Mouse (Mus musculus) adrenal gland, postnatal 10 days (tissue): Measurements from ENCODE around the gene Capza1. TPM values are rescaled to one million over a fixed set of nuclear protein-coding genes. Genes with fewer than 3 reads are reported as not detected.

Source experiments
- DNase-seq: peaks from one replicate; pipeline ENCODE4 v3.0.0; 2021; ENCODE audit warnings: mixed read lengths
- total RNA-seq, 2 experiments: library from RNA; stranded (reverse); gene quantifications; 2 replicates each; pipeline ENCODE4 v1.2.3; 2021

The Capza1 gene
- total RNA-seq, 2 experiments from 2014 or later, result 93.3 to 94.3 TPM

DNA sequence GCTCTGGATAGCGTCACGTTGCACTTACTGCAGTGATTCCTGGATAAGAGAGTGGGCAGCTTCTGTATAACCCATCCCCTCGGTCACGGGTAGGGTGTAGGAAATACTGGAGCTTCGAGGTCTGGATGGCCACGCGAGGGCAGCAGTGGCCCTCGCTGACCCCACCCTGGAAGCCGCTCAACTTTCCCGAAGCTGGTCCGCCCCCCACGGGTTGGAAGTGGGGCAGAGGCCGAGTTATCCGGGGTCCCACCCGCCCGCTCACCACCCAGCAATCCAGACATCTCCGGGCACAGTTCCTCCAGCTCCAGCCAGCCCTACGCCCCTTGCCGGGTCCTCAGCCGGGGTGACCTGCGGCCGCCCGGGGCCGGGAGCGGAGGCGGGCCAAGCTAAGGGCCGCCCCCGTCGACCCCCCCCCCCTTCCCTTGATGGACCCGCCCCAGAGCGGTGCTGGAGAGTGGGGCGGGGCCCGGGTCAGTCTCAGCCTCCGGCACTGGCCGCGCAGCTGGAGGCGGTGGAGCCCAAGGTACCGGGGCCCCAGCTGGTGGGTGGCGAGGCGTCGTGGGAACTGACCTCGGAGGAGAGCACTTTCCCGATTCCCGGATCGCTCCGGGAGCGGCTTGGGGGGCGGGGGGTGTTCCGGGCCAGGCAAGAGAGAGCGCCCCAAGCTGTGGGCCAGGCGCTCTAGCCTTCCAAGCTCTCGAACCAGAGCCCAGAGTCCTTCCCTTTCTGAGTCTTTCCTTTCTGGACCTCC, 75.6 kb downstream of the Capza1 start:
- peak; percentile 90 for DNase-seq

DNA sequence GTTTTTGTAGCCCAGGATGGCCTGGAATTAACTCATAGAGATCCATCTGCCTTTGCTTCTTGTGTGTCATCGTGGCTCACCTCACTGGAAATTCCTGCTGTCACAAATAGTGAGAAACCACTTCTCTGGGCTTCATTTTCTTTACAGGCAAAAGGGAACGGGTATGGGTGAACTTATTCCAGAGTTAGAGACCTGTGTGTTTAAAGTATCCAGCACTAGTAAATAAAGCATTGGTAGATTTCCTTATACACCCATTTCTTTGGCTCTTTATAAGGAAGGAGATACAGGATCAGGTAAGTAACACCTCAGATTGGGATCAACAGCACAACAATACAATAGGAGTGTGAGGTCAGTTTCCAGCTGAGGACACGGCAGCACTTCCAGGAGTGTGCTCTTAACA, 76.2 kb downstream of the Capza1 start, which contains the start of gene Rhoc:
Rhoc (plus strand) TSS at position 301 of the 400 bp plus-strand sequence.
- no peak for DNase-seq

- DNase-seq, result no peak
These were observed 79.0 kb downstream of the Capza1 start for GRCm38 (mm10) chr3:104785284-104785683.

GRCm38 (mm10) chr3:104783971-104784500, 80.3 kb downstream of the Capza1 start:
- no peak for DNase-seq

- peak; percentile 82 for DNase-seq
These were observed 82.1 kb downstream of the Capza1 start for GRCm38 (mm10) chr3:104782061-104782681.

GRCm38 (mm10) chr3:104781471-104781903, 82.8 kb downstream of the Capza1 start, which contains the start of gene Fam19a3:
TSS of gene Fam19a3 (minus strand) at chr3:104781840.
- peak; percentile 47 for DNase-seq

DNA sequence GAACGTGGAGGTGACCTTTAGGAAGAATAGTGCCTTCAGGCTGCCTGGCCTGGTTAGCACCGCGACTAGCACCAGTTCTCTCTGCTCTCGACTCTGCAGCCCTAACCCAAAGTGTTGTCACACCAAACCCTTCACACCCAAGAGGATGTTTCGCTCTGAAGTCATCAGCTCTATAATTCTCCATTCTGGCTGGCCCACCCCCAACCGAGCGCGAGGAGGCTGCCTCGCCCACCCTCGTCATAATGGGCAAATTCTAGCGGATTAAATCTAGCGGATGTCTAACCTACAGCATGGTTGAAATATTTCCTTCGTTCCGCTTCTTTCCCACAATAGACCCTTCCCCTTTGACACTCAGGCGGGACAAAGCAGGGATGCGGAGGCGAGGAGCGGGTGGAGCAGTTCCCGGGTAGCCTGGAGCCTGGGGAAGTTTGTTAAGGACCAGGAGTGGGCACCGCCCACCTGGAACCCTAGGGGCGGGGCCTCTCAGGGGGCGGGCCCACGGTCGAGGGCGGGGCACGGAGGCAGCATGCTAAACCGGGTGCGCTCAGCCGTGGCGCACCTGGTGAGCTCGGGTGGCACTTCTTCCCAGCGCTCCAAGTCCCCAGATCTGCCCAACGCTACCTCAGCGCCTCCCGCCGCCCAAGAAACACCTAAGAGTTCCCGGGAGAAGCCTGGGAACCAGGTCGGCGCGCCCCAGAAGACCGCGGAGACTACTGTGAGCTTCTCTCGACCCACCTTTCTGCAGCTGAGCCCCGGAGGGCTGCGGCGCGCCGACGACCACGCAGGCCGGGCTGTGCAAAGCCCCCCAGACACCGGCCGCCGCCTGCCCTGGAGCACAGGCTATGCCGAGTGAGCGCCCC, 83.5 kb downstream of the Capza1 start, which contains the start of gene Ppm1j:
Ppm1j (plus strand) TSS at position 496 of the 860 bp plus-strand sequence.
- peak; percentile 84 for DNase-seq

DNA sequence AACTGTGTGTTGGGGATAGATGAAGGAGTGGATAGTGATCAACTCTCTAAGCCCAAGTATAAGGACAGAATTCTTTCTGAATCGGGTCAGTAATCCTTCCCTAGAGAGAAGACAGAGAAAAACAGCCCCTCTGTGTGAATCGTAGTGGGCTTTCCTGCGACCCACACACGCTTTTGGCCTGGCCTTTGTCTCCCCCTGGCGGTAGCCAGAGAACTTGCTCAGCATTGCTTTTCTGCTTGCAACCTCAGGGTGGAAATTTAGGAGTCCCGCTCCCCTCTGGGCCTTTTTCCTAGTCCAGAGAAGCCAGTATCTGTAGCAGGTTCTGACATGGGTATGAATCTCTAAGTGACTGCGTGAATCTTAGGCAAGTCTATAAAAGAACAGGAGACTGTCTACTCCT, 84.4 kb downstream of the Capza1 start:
- DNase-seq, result peak; percentile 77

GRCm38 (mm10) chr3:104777342-104777741, 87.0 kb downstream of the Capza1 start:
- DNase-seq, result peak; percentile 39

GRCm38 (mm10) chr3:104773301-104773700, 91.0 kb downstream of the Capza1 start:
- DNase-seq, result no peak

Other genes with a start within 250 kb of the Capza1 start
- 100 to 1,000 TPM; 104 to 117 TPM for gene Slc16a1, start 225.8 kb downstream of the Capza1 start, total RNA-seq
- gene Ppm1j, start 83.4 kb downstream of the Capza1 start, total RNA-seq, result 10 to 100 TPM in 1 of 2 experiments, 1 to 10 TPM in 1; 6.7 to 10.1 TPM
- 1 to 10 TPM in 1 of 2 experiments, under 1 TPM in 1; 0.72 to 1.2 TPM for gene Fam19a3, start 82.7 kb downstream of the Capza1 start, total RNA-seq
- gene Rhoc, start 76.1 kb downstream of the Capza1 start, total RNA-seq, result 100 to 1,000 TPM; 156 to 166 TPM
- gene Mov10, start 45.9 kb downstream of the Capza1 start, total RNA-seq, result 10 to 100 TPM; 29.8 to 30.0 TPM
- gene St7l, start 500 bp downstream of the Capza1 start, total RNA-seq, result 10 to 100 TPM; 30.5 to 31.0 TPM
- 10 to 100 TPM in 1 of 2 experiments, 1 to 10 TPM in 1; 9.8 to 11.0 TPM for gene Wnt2b, start 97.4 kb upstream of the Capza1 start, total RNA-seq
- 10 to 100 TPM; 22.3 to 29.2 TPM for gene Cttnbp2nl, start 188.6 kb upstream of the Capza1 start, total RNA-seq
- not detected for gene 4930564D02Rik, start 202.3 kb upstream of the Capza1 start, total RNA-seq